Mouse (Mus musculus): ENCODE measurements around the gene Gon4l. TPM values are rescaled to one million over a fixed set of nuclear protein-coding genes. Genes with fewer than 3 reads are reported as not detected.

Gene Gon4l
- polyA plus RNA-seq, 1 experiment from 2014 or later = 11.1 TPM

- Histone ChIP-seq H3K4me1 (ENCODE audit: control insufficient read depth, insufficient read depth, low read length) (0 out of 2 replicates have a peak, but pooled peaks cover 4% of the 10 kb centered on the region), H3K4me3 (ENCODE audit: low read depth, low read length) (no peak overlapping the region), H3K9me3 (replicated peaks; ENCODE audit: control insufficient read depth, low read length) (no peaks in the 10 kb centered on the region), H3K27me3 (ENCODE audit: control insufficient read depth, insufficient read depth, low read length) (no peaks in the 10 kb centered on the region), H3K9ac (ENCODE audit: low read depth, low read length) (no peak overlapping the region), H3K36me3 (ENCODE audit: control insufficient read depth, insufficient read depth, low read length) (peaks cover 16% of the 10 kb centered on the region), H3K4me2 (no peak overlapping the region), H3K27ac (ENCODE audit: low read depth, low read length) (no peak overlapping the region)
- WGBS (ENCODE audit: insufficient replicate concordance) = 83% methylated on average over 13 of the region's 13 CpGs
- no peak for ATAC-seq (replicated peaks; ENCODE audit: insufficient number of reproducible peaks, low FRiP score, low TSS enrichment)
Measured at GRCm38 (mm10) chr3:88918981-88919380, 84.0 kb downstream of the Gon4l start.

- 73% methylated on average over 9 of the region's 9 CpGs for WGBS (ENCODE audit: insufficient replicate concordance)
- no peak overlapping the region for H3K27ac ChIP-seq (ENCODE audit: low read depth, low read length)
- no peak overlapping the region for H3K4me2 ChIP-seq
- H3K9ac ChIP-seq (ENCODE audit: low read depth, low read length) = no peak overlapping the region
- H3K9me3 ChIP-seq (replicated peaks; ENCODE audit: control insufficient read depth, low read length) = no peaks in the 10 kb centered on the region
- no peaks in the 10 kb centered on the region for H3K27me3 ChIP-seq (ENCODE audit: control insufficient read depth, insufficient read depth, low read length)
- peaks cover 19% of the 10 kb centered on the region for H3K36me3 ChIP-seq (ENCODE audit: control insufficient read depth, insufficient read depth, low read length)
- 0 out of 2 replicates have a peak, but pooled peaks cover 4% of the 10 kb centered on the region for H3K4me1 ChIP-seq (ENCODE audit: control insufficient read depth, insufficient read depth, low read length)
- ATAC-seq (replicated peaks; ENCODE audit: insufficient number of reproducible peaks, low FRiP score, low TSS enrichment) = no peak
- no peak overlapping the region for H3K4me3 ChIP-seq (ENCODE audit: low read depth, low read length)
Measured at GRCm38 (mm10) chr3:88921411-88921810, 86.4 kb downstream of the Gon4l start.

GRCm38 (mm10) chr3:88923989-88924591, 89.1 kb downstream of the Gon4l start:
- no peak for ATAC-seq (replicated peaks; ENCODE audit: insufficient number of reproducible peaks, low FRiP score, low TSS enrichment)
- Histone ChIP-seq H3K4me1 (ENCODE audit: control insufficient read depth, insufficient read depth, low read length) (0 out of 2 replicates have a peak, but pooled peaks cover 4% of the 10 kb centered on the region), H3K9ac (ENCODE audit: low read depth, low read length) (no peak overlapping the region), H3K4me3 (ENCODE audit: low read depth, low read length) (no peak overlapping the region), H3K27ac (ENCODE audit: low read depth, low read length) (peak overlapping the region; percentile 22; the same call in 1 of the 2 replicates), H3K4me2 (no peak overlapping the region), H3K36me3 (ENCODE audit: control insufficient read depth, insufficient read depth, low read length) (peaks cover 30% of the 10 kb centered on the region), H3K27me3 (ENCODE audit: control insufficient read depth, insufficient read depth, low read length) (no peaks in the 10 kb centered on the region), H3K9me3 (replicated peaks; ENCODE audit: control insufficient read depth, low read length) (no peaks in the 10 kb centered on the region)
- 69% methylated on average over 8 of the region's 8 CpGs for WGBS (ENCODE audit: insufficient replicate concordance)

GRCm38 (mm10) chr3:88925651-88926050, 90.6 kb downstream of the Gon4l start:
- Histone ChIP-seq H3K9ac (ENCODE audit: low read depth, low read length) (no peak overlapping the region), H3K36me3 (ENCODE audit: control insufficient read depth, insufficient read depth, low read length) (peaks cover 37% of the 10 kb centered on the region), H3K4me2 (no peak overlapping the region), H3K9me3 (replicated peaks; ENCODE audit: control insufficient read depth, low read length) (no peaks in the 10 kb centered on the region), H3K27me3 (ENCODE audit: control insufficient read depth, insufficient read depth, low read length) (no peaks in the 10 kb centered on the region), H3K4me1 (ENCODE audit: control insufficient read depth, insufficient read depth, low read length) (0 out of 2 replicates have a peak, but pooled peaks cover 4% of the 10 kb centered on the region), H3K4me3 (ENCODE audit: low read depth, low read length) (no peak overlapping the region), H3K27ac (ENCODE audit: low read depth, low read length) (no peak overlapping the region)
- WGBS (ENCODE audit: insufficient replicate concordance) = 84% methylated on average over 2 of the region's 2 CpGs
- ATAC-seq (replicated peaks; ENCODE audit: insufficient number of reproducible peaks, low FRiP score, low TSS enrichment) = no peak

GRCm38 (mm10) chr3:88929501-88929900, 94.5 kb downstream of the Gon4l start:
- no peak for ATAC-seq (replicated peaks; ENCODE audit: insufficient number of reproducible peaks, low FRiP score, low TSS enrichment)
- Histone ChIP-seq H3K4me3 (ENCODE audit: low read depth, low read length) (no peak overlapping the region), H3K9me3 (replicated peaks; ENCODE audit: control insufficient read depth, low read length) (no peaks in the 10 kb centered on the region), H3K27me3 (ENCODE audit: control insufficient read depth, insufficient read depth, low read length) (no peaks in the 10 kb centered on the region), H3K9ac (ENCODE audit: low read depth, low read length) (no peak overlapping the region), H3K4me2 (no peak overlapping the region), H3K4me1 (ENCODE audit: control insufficient read depth, insufficient read depth, low read length) (no peaks in the 10 kb centered on the region), H3K36me3 (ENCODE audit: control insufficient read depth, insufficient read depth, low read length) (peaks cover 30% of the 10 kb centered on the region), H3K27ac (ENCODE audit: low read depth, low read length) (no peak overlapping the region)
- 87% methylated on average over 3 of the region's 3 CpGs for WGBS (ENCODE audit: insufficient replicate concordance)

- no peaks in the 10 kb centered on the region for H3K27me3 ChIP-seq (ENCODE audit: control insufficient read depth, insufficient read depth, low read length)
- ATAC-seq (replicated peaks; ENCODE audit: insufficient number of reproducible peaks, low FRiP score, low TSS enrichment) = no peak
- H3K27ac ChIP-seq (ENCODE audit: low read depth, low read length) = no peak overlapping the region
- H3K4me3 ChIP-seq (ENCODE audit: low read depth, low read length) = no peak overlapping the region
- no peaks in the 10 kb centered on the region for H3K9me3 ChIP-seq (replicated peaks; ENCODE audit: control insufficient read depth, low read length)
- WGBS (ENCODE audit: insufficient replicate concordance) = 88% methylated on average over 10 of the region's 10 CpGs
- peaks cover 27% of the 10 kb centered on the region for H3K36me3 ChIP-seq (ENCODE audit: control insufficient read depth, insufficient read depth, low read length)
- no peak overlapping the region for H3K9ac ChIP-seq (ENCODE audit: low read depth, low read length)
- H3K4me2 ChIP-seq = no peak overlapping the region
- no peaks in the 10 kb centered on the region for H3K4me1 ChIP-seq (ENCODE audit: control insufficient read depth, insufficient read depth, low read length)
Measured at GRCm38 (mm10) chr3:88939071-88939470, 104.0 kb downstream of the Gon4l start.

- no peak for ATAC-seq (replicated peaks; ENCODE audit: insufficient number of reproducible peaks, low FRiP score, low TSS enrichment)
- Histone ChIP-seq H3K4me1 (ENCODE audit: control insufficient read depth, insufficient read depth, low read length) (no peaks in the 10 kb centered on the region), H3K27me3 (ENCODE audit: control insufficient read depth, insufficient read depth, low read length) (no peaks in the 10 kb centered on the region), H3K9me3 (replicated peaks; ENCODE audit: control insufficient read depth, low read length) (no peaks in the 10 kb centered on the region), H3K4me2 (no peak overlapping the region), H3K36me3 (ENCODE audit: control insufficient read depth, insufficient read depth, low read length) (peaks cover 25% of the 10 kb centered on the region), H3K27ac (ENCODE audit: low read depth, low read length) (no peak overlapping the region), H3K9ac (ENCODE audit: low read depth, low read length) (no peak overlapping the region), H3K4me3 (ENCODE audit: low read depth, low read length) (no peak overlapping the region)
- WGBS (ENCODE audit: insufficient replicate concordance) = 73% methylated on average over 3 of the region's 3 CpGs
Measured at GRCm38 (mm10) chr3:88939749-88940148, 104.7 kb downstream of the Gon4l start.

- no peak overlapping the region for H3K27ac ChIP-seq (ENCODE audit: low read depth, low read length)
- no peak overlapping the region for H3K4me3 ChIP-seq (ENCODE audit: low read depth, low read length)
- H3K4me1 ChIP-seq (ENCODE audit: control insufficient read depth, insufficient read depth, low read length) = no peaks in the 10 kb centered on the region
- peaks cover 20% of the 10 kb centered on the region for H3K36me3 ChIP-seq (ENCODE audit: control insufficient read depth, insufficient read depth, low read length)
- 93% methylated on average over 10 of the region's 10 CpGs for WGBS (ENCODE audit: insufficient replicate concordance)
- no peak overlapping the region for H3K9ac ChIP-seq (ENCODE audit: low read depth, low read length)
- ATAC-seq (replicated peaks; ENCODE audit: insufficient number of reproducible peaks, low FRiP score, low TSS enrichment) = no peak
- H3K4me2 ChIP-seq = no peak overlapping the region
- no peaks in the 10 kb centered on the region for H3K9me3 ChIP-seq (replicated peaks; ENCODE audit: control insufficient read depth, low read length)
- H3K27me3 ChIP-seq (ENCODE audit: control insufficient read depth, insufficient read depth, low read length) = no peaks in the 10 kb centered on the region
Measured at GRCm38 (mm10) chr3:88942316-88942880, 107.4 kb downstream of the Gon4l start.

GRCm38 (mm10) chr3:88944109-88944508, 109.1 kb downstream of the Gon4l start:
- Histone ChIP-seq H3K4me1 (ENCODE audit: control insufficient read depth, insufficient read depth, low read length) (peaks cover 8% of the 10 kb centered on the region; the same call in 1 of the 2 replicates), H3K27ac (ENCODE audit: low read depth, low read length) (no peak overlapping the region), H3K27me3 (ENCODE audit: control insufficient read depth, insufficient read depth, low read length) (no peaks in the 10 kb centered on the region), H3K4me3 (ENCODE audit: low read depth, low read length) (no peak overlapping the region), H3K9ac (ENCODE audit: low read depth, low read length) (no peak overlapping the region), H3K36me3 (ENCODE audit: control insufficient read depth, insufficient read depth, low read length) (peaks cover 20% of the 10 kb centered on the region), H3K9me3 (replicated peaks; ENCODE audit: control insufficient read depth, low read length) (no peaks in the 10 kb centered on the region), H3K4me2 (no peak overlapping the region)
- no peak for ATAC-seq (replicated peaks; ENCODE audit: insufficient number of reproducible peaks, low FRiP score, low TSS enrichment)
- 92% methylated on average over 4 of the region's 4 CpGs for WGBS (ENCODE audit: insufficient replicate concordance)
